Mouse (Mus musculus): ENCODE measurements around the gene Grm1.

DNA sequence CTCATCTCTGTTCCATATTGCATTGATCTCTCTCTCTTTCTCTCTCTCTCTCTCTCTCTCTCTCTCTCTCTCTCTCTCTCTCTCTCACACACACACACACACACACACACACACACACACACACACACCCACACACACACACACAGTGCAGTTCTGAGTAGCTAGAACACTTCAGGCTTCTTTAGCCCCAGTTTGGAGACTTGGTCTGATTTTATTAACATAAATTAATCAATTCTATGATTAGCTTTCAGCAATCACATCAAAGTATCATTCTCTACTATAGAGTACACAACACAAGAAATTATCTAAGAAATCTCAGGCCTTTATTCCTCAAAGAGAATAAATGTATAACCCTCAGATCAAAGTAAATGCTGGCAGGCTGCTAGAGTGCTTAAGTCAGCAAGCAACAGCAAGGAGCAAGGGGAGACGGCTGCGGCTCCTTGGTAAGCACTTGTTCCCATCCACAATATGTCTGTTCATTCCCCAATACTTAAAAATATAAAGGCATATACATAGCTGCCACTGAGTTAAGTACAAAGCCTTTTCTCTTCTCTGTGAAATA, 63.1 kb downstream of the Grm1 start:
- TF ChIP-seq CTCF (IDR thresholded peaks at IDR 0.05; ENCODE audit: extremely low read depth, insufficient read length, insufficient replicate concordance, low read depth, low read length) (no peak), POLR2A (IDR thresholded peaks at IDR 0.05; ENCODE audit: low read depth, low read length) (no peak)
